Mouse (Mus musculus): ENCODE data around the gene Lin7a. TPM values are rescaled to one million over a fixed set of nuclear protein-coding genes. Genes with fewer than 3 reads are reported as not detected.

The Lin7a gene
- polyA plus RNA-seq, 1 experiment: not detected

DNA sequence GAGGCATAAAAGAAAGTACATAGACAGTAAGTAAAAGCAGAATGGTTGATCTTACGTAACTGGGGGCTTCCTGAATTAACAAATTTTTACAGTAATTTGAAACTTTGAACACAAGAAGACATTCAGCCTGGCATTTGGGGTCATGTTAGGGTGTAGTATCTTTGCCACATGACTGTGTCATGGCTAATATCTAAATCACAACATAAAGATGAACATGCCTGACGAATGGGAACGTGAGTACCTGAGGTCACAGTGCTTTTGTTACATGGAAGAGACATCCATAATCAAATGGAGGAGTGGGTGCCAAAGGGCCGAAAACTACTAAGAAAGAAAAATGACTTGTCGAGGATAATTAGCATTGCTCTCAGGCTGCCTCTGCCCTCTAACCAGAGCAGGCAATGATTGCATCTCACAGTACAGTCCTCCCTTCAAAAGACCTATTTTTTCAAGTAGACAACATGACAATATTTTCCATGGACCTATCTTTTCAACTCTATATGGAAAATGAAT, 15.0 kb upstream of the Lin7a start:
- no peak for TF ChIP-seq GATA1 (IDR thresholded peaks at IDR 0.05; ENCODE audit: low read length)

DNA sequence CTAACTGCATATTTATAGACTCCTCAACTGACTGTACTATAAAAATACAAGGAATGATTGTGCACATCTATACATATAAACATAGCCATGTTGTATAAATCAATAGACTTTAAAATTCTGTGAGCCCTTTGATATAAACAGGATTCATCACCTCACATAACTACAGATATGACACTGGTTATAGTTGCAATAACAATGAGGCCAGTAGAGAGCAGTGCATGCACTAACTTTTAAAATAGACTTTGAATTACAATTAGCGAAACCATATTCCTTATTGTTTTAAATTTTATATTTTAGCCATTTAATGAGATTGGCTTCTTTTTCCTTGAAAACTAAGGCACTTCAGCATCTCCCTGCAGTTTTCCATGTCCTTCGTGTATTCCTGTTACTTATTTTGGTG, 11.1 kb upstream of the Lin7a start:
- TF ChIP-seq GATA1 (IDR thresholded peaks at IDR 0.05; ENCODE audit: low read length): no peak

DNA sequence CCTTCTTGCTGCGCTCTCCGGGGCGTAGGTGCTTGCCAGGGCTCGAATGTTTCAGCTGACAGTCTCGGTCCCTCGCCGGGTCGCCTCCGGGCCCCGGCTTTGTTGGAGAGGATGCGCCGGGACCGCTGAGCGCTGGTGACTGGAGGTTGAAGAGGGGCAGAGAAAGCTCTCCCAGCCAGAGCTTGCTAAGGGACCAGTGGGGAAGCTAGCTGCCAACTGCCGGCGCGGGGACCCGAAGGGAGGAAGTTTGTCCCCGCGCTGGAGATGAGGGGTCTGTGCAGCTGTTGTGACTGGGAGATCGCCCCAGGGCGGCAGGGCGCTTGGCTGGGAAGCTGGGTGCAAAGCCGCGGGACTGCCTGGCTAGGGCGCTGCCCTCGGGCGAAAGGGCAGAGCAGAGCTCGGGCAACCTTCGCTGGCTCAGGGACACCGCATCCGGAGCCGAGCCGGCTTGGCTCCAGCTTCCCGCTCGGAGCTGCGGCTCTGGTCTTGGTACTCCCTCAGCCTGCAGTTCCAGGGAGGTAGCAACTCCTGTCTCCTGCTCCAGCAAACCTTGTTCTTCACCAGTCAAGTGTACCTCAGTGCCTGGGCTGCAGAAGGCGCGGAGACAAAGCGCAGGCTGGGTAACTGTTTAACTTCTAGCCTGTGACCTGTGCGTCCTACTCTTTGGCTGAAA, 781 bp downstream of the Lin7a start:
- TF ChIP-seq GATA1 (IDR thresholded peaks at IDR 0.05; ENCODE audit: low read length): no peak

DNA sequence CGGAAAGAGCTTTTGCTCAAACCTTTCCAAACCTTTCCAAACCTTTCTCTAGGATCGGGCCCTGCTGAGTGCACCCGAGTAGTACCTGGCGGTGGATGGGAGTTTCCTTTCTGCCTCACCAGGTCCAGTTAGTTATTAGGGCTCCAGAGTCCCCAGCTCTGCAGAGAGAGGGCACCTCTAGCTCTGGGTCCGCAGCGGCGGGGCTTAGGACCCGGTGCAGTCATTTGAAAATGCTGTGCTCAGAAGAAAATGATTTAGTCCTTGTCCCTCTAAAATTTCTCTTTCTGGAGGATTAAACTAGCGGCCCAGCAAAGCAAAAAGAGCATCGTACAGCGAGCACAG, 1.3 kb downstream of the Lin7a start:
- no peak for TF ChIP-seq GATA1 (IDR thresholded peaks at IDR 0.05; ENCODE audit: low read length)

DNA sequence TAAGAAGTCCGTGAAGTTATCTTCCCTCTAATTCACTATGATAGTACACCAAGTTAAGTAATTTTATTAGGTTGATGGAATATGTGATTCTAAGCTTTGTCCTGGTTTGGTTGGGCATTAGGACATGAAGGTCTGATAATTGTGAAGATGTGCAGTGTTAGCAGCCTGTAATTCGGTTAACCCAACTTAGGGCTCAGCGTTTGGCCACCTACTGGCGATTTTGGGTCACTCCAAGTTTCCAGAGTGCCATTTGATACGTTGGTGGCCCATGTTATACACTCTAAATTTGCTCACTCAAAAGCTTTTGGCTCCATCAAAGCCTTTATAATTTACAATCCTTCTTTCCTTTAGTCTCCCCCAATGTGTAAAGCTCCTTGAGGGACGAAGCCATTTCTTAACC, 2.4 kb downstream of the Lin7a start:
- TF ChIP-seq GATA1 (IDR thresholded peaks at IDR 0.05; ENCODE audit: low read length): no peak

DNA sequence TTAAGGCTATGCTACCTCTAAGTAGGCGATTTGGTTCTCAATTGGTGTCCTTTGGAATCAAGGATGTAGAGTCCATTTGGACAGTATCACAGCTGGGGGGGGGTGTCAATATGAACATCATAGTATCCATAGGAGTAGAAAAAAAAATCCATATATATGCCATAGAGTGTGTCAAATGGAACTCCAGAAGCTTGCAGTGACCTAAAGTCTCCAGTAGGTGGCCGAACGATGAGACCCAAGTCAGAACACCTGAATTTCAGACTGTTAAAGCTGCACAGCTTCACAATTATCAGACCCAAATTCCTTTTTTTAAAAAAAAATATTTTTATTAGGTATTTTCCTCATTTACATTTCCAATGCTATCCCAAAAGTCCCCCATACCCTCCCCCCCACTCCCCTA, 3.3 kb downstream of the Lin7a start:
- no peak for TF ChIP-seq GATA1 (IDR thresholded peaks at IDR 0.05; ENCODE audit: low read length)

DNA sequence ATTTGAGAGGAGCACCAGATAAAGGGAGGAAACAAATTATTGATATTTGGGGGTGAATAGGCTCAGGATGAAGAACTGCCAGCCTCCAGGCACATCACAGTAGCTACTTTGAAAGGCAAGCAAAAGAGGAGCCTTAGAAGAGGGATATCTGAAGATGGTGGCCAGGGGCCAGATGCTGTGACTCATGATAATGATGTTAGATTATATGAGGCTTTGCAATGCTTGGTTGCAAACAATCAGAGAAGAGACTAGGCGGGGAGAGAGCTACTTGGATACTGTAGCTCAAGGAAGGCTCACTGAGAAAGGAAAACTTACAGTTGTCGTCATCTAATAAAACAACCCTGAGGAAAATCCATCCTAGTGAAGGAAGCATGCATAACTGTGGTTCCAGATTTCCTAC, 5.2 kb downstream of the Lin7a start:
- no peak for TF ChIP-seq GATA1 (IDR thresholded peaks at IDR 0.05; ENCODE audit: low read length)

DNA sequence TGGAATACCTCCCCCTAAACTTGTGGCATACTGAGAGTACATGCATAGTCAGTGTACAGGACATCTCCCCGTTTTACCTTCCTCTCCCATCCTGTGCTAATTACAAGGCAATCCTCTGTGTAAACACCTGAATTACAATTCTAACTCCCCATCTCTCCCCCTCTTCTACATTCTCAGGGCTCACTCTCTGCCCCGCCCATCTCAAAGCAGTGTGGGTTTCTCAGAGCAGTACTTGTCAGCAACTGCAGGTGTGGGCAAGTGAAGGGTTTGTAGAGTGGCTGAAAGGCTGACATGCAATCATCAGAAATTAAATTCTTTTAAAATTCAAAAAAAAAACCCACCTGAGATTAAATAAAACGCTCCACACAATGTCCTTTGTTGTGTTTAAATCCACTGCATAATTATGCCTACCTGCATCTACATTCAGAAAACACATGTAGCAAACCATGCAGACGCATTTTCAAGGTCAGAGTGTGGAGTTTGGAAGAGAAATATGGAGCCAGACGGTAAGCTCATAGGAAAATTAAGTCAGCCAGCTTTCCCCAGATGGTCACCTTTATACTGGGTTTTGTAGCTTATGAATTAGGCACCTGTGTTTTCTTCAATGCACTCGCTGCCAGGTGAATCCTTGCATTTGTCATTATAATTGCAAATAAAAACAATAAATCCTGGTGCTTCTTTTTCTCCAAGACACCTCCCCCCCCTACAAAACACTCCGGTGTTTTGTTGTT, 22.6 kb downstream of the Lin7a start:
- TF ChIP-seq GATA1 (IDR thresholded peaks at IDR 0.05; ENCODE audit: low read length): no peak

DNA sequence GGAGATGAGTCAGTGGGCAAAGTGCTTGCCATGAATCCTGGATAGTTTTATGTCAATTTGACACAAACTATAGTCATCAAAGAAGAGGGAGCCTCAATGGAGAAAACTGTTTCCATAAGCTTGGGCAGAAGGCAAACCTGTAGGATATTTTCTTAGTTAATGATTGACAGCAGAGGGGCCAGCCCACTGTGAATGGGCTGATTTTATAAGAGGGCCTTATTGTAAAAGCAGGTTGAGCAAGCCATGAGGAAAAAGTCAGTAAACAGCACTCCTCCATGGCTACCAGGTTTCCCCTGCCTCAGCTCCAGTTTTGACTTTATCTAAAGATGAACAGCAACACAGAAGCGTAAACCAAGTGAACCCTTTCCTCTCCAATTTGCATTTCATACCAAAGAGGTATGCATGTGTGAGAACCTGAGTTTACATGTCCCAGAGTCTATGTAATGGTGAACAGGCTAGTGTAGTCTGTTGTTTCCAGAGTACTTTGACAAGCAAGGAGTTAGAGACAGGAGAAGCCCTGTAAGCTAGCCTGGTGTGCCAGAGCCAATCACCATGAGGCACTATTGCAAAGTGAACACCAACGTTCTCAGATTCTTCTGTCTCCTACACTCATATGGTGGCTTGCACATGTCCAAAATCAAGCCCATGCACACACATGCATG, 29.2 kb downstream of the Lin7a start:
- no peak for TF ChIP-seq GATA1 (IDR thresholded peaks at IDR 0.05; ENCODE audit: low read length)

DNA sequence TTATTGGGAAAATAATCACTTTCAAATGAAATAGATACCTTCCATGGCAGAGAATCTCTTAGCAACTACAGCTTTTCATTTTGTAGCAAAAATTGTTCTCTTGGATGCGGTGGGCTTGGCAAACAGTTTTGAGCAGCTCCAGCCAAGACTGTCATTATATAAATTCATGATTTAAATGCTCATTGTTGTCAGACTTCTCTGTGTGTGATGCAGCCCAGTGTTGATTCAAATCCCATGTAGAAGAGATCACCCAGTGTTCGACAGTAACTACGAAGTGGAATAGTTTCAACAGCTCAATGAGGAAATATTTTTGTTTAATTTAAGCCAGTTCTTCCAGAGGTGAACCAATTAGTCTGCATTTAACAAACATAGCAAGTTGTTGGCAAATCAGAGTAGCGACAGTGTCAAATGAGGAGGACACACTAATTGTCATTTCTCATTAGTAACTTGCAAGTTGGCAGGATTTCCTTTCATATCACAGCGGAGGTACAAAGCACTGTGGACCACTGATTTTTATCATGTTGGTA, 39.5 kb downstream of the Lin7a start:
- TF ChIP-seq GATA1 (IDR thresholded peaks at IDR 0.05; ENCODE audit: low read length): no peak

DNA sequence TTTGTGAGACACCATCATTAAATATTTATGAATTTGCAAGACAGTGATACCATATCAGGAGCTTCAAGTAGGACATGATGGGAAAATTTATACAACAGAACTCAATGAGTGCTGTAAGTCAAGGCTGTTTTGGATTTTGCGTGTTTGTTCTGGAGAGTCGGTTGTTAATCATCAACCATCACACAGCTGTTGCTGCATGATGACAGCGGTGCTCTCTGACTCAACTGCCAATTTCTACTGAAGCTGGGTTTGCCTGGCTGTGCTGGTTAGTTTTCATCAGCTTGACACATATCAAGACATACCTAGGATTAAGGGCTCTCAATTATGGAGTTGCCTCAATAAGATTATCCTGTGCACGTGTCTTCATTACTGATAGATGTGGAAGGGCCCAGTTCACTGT, 41.1 kb downstream of the Lin7a start:
- TF ChIP-seq GATA1 (IDR thresholded peaks at IDR 0.05; ENCODE audit: low read length): no peak

DNA sequence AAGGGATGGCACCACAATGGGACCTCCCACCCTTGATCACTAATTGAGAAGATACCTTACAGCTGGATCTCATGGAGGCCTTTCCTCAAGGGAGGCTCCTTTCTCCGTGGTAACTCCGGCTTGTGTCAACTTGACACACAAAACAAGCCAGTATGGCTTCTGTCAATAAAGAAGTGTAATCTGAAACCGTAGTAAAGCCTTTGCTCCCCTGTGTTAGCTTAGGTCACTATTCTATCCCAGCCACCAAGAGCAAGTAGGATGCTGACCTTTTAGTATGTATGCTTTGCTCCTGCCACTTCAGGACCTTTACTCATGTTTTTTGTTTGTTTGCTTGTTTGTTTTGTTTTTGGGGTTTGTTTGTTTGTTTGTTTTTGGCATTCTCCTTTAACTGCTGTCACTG, 41.9 kb downstream of the Lin7a start:
- TF ChIP-seq GATA1 (IDR thresholded peaks at IDR 0.05; ENCODE audit: low read length): no peak

DNA sequence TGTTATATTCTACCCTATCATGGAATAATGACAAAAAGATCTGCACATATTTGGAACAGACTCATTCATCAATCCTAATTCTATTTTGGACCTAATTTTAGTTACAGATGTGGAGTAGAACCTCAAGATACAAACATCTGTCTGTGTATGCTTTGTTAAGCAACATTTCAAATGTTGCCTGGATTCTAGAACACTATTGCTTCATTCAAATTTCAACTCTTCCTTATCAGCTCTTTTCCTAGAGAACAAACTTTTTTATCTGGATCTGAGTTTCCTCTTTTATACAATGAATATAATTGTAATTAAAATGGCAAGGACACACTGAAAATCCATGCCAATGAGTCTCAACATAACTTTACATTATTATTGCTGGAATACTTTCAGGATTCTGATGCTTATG, 43.8 kb downstream of the Lin7a start:
- no peak for TF ChIP-seq GATA1 (IDR thresholded peaks at IDR 0.05; ENCODE audit: low read length)

DNA sequence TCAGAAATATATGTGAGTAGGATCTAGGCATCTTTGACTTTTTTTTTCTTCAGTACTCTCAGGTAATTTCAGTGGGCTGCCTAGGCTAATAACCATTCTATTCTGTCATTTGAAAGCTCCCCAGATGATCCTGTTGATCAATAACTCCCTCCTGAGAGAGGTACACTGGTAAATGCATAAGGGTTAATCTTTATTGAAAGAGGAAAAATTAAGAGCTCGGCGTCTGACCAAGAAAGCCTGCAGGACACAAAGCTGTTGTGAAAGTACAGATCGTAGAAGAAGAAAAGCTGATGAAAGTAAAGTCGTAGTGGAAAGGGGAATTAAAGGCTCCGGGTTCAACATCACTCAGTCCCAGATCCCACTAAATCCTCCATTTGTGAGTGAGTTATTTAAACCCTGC, 44.2 kb downstream of the Lin7a start:
- no peak for TF ChIP-seq GATA1 (IDR thresholded peaks at IDR 0.05; ENCODE audit: low read length)

DNA sequence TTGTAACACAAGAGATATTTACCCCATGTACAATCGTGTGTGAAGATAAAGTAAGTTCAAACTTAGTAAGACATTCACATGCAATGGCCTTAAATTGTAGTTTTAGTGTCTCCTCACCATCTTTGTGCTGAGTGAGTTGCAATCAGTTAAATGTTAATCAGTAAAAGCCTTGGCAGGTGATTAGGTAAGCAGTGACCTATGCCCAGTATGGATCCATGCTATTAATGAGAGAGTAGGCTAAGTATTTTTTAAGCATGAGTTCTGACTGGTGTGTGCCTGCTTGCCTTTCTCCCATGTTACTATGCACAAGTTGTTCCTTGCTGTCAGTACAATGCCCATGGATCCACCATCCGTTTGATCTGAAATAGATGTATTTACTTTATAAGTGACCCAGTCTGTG, 44.6 kb downstream of the Lin7a start:
- TF ChIP-seq GATA1 (IDR thresholded peaks at IDR 0.05; ENCODE audit: low read length): no peak

DNA sequence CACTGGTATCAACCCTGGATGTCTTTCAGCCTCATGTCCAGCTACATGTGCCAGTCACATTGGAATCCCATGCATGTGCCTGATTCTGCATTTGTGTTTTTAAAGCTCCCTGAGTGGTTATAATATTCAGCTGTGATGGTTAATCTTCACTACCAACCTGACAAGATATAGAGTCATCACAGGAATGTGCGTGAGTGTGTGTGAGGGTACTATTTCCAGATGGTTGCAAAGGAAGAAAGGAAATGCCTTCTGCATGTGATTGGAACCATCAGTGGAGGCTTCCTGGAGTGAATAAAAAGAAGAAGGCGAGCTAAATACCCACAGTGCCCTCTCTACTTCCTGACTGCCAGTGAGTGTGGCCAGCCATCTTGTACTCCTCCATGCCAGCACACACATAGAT, 48.2 kb downstream of the Lin7a start:
- TF ChIP-seq GATA1 (IDR thresholded peaks at IDR 0.05; ENCODE audit: low read length): no peak

Data from G1E-ER4 (cell line).